20 mouse cellular contexts compared by ENCODE assay signal in genomic region chr7:49070621-49071020, GRCm38 (mm10).
DNase-seq lines count a peak whose midpoint lies in the region; ATAC-seq and TF ChIP-seq lines count a peak whose summit lies in the region.
"Had no signal": no experiment of that assay in that cellular context is flagged by ENCODE, and none has a peak within 500 bp of the region (broad histone marks: within the 10 kb centered on the region; RNA-seq: fewer than 3 reads in every experiment).

No protein-coding gene starts in this region.

- peak; percentile 61 for ATAC-seq in granulocyte monocyte progenitor cell, adult 5-6 weeks (replicated peaks; ENCODE audit: poor library complexity, severe bottlenecking)
- ATAC-seq in megakaryocyte progenitor cell, adult 5-6 weeks (replicated peaks; ENCODE audit: poor library complexity): peak; percentile 64
- ATAC-seq in monocyte, adult 5-6 weeks (replicated peaks; ENCODE audit: insufficient number of reproducible peaks, low FRiP score, low TSS enrichment, poor library complexity, severe bottlenecking): peak; percentile 40; the same call in 1 of the 2 replicates
- ATAC-seq: intestine, postnatal 0 days; lung, postnatal 0 days had no signal

- no peak for DNase-seq in layer of hippocampus, adult 2 months (ENCODE audit: low spot score in 2 of 2)
- no peak for DNase-seq in layer of hippocampus, postnatal 10 days (ENCODE audit: low spot score in 2 of 2)
- no peak for DNase-seq in cerebellum, adult 8-10 months
- DNase-seq in thymus, postnatal 25 days: no peak
- no peak for DNase-seq in adrenal gland, postnatal 14 days
- DNase-seq: adrenal gland, adult 2 months; B cell, adult 2 months; cerebellum, postnatal 36 days; gastrocnemius, postnatal 10 days; heart, adult 18-20 months; heart, postnatal 36 days; left cerebral cortex, postnatal 4 days; liver; thymus, postnatal 14 days had no signal

- 0 out of 2 replicates have a peak overlapping the region, but pooled peaks have one; percentile 36 for H3K27ac ChIP-seq in layer of hippocampus, adult 2 months

- H3K4me3 ChIP-seq in layer of hippocampus, adult 2 months: no peak overlapping the region
- H3K4me3 ChIP-seq: megakaryocyte, embryonic 14.5 days had no signal

- no peak for TF ChIP-seq CTCF in layer of hippocampus, adult 2 months (conservative IDR thresholded peaks at IDR 0.05)
